Mouse (Mus musculus): ENCODE measurements around the gene Mog. TPM values are rescaled to one million over a fixed set of nuclear protein-coding genes. Genes with fewer than 3 reads are reported as not detected.

The Mog gene
- polyA plus RNA-seq, 1 experiment from 2014 or later: 0.14 TPM

Other genes with a start within 250 kb of the Mog start
- not detected in 2 replicates for gene H2-M10.6, start 211.2 kb downstream of the Mog start, polyA plus RNA-seq (2015; fragmentation: Nextera tagmentation; extraction: Ambion mirVana)
- gene Trim26, start 186.3 kb downstream of the Mog start, polyA plus RNA-seq (2015; fragmentation: Nextera tagmentation; extraction: Ambion mirVana): 38.0 and 41.5 TPM in 2 replicates
- gene Trim15, start 156.2 kb downstream of the Mog start, polyA plus RNA-seq (2015; fragmentation: Nextera tagmentation; extraction: Ambion mirVana): 4.6 and 6.1 TPM in 2 replicates
- 4.8 and 5.2 TPM in 2 replicates for gene Trim10, start 153.8 kb downstream of the Mog start, polyA plus RNA-seq (2015; fragmentation: Nextera tagmentation; extraction: Ambion mirVana)
- gene Trim40, start 133.3 kb downstream of the Mog start, polyA plus RNA-seq (2015; fragmentation: Nextera tagmentation; extraction: Ambion mirVana): 0.78 and 1.2 TPM in 2 replicates
- 43.1 and 47.6 TPM in 2 replicates for gene Trim31, start 125.3 kb downstream of the Mog start, polyA plus RNA-seq (2015; fragmentation: Nextera tagmentation; extraction: Ambion mirVana)
- 1.7 and 1.8 TPM in 2 replicates for gene Rnf39, start 80.5 kb downstream of the Mog start, polyA plus RNA-seq (2015; fragmentation: Nextera tagmentation; extraction: Ambion mirVana)
- gene Ppp1r11, start 71.7 kb downstream of the Mog start, polyA plus RNA-seq (2015; fragmentation: Nextera tagmentation; extraction: Ambion mirVana): 95.4 and 99.5 TPM in 2 replicates
- 69.5 and 76.3 TPM in 2 replicates for gene Znrd1, start 64.8 kb downstream of the Mog start, polyA plus RNA-seq (2015; fragmentation: Nextera tagmentation; extraction: Ambion mirVana)
- gene Znrd1as, start 64.8 kb downstream of the Mog start, polyA plus RNA-seq (2015; fragmentation: Nextera tagmentation; extraction: Ambion mirVana): 6.3 TPM in 2 replicates
- gene 2410137M14Rik, start 42.2 kb downstream of the Mog start, polyA plus RNA-seq (2015; fragmentation: Nextera tagmentation; extraction: Ambion mirVana): not detected in 2 replicates
- 0.24 and 0.28 TPM in 2 replicates for gene H2-M5, start 33.9 kb downstream of the Mog start, polyA plus RNA-seq (2015; fragmentation: Nextera tagmentation; extraction: Ambion mirVana)
- gene Zfp57, start 22.2 kb downstream of the Mog start, polyA plus RNA-seq (2015; fragmentation: Nextera tagmentation; extraction: Ambion mirVana): 49.9 and 57.6 TPM in 2 replicates
- gene Gabbr1, start 22.6 kb upstream of the Mog start, polyA plus RNA-seq (2015; fragmentation: Nextera tagmentation; extraction: Ambion mirVana): 6.0 and 7.6 TPM in 2 replicates
- 0.08 TPM in 1 of 2 replicates, not detected in the other for gene Olfr90, start 65.1 kb upstream of the Mog start, polyA plus RNA-seq (2015; fragmentation: Nextera tagmentation; extraction: Ambion mirVana)
- not detected in 2 replicates for gene Olfr91, start 74.9 kb upstream of the Mog start, polyA plus RNA-seq (2015; fragmentation: Nextera tagmentation; extraction: Ambion mirVana)
- not detected in 2 replicates for gene Olfr92, start 96.7 kb upstream of the Mog start, polyA plus RNA-seq (2015; fragmentation: Nextera tagmentation; extraction: Ambion mirVana)
- gene Olfr93, start 138.1 kb upstream of the Mog start, polyA plus RNA-seq (2015; fragmentation: Nextera tagmentation; extraction: Ambion mirVana): not detected in 2 replicates
- gene Ubd, start 170.5 kb upstream of the Mog start, polyA plus RNA-seq (2015; fragmentation: Nextera tagmentation; extraction: Ambion mirVana): not detected in 2 replicates
- not detected in 2 replicates for gene Olfr94, start 177.6 kb upstream of the Mog start, polyA plus RNA-seq (2015; fragmentation: Nextera tagmentation; extraction: Ambion mirVana)
- not detected in 2 replicates for gene Olfr95, start 189.7 kb upstream of the Mog start, polyA plus RNA-seq (2015; fragmentation: Nextera tagmentation; extraction: Ambion mirVana)
- not detected in 2 replicates for gene Olfr96, start 196.7 kb upstream of the Mog start, polyA plus RNA-seq (2015; fragmentation: Nextera tagmentation; extraction: Ambion mirVana)
- gene Olfr97, start 213.9 kb upstream of the Mog start, polyA plus RNA-seq (2015; fragmentation: Nextera tagmentation; extraction: Ambion mirVana): not detected in 2 replicates
- gene Olfr98, start 240.4 kb upstream of the Mog start, polyA plus RNA-seq (2015; fragmentation: Nextera tagmentation; extraction: Ambion mirVana): not detected in 2 replicates
- gene H2-M3, start 246.8 kb upstream of the Mog start, polyA plus RNA-seq (2015; fragmentation: Nextera tagmentation; extraction: Ambion mirVana): 4.8 and 4.9 TPM in 2 replicates

All from intestine, embryonic 15.5 days (tissue).